Mouse (Mus musculus) T-helper 1 cell (primary cell): Measurements from ENCODE around the gene Ano6.

Experiments
- in situ Hi-C: fragments of 300-600 bp; cut with MboI, MseI; formaldehyde crosslinking; loops from one replicate; pipeline ENCODE4 v1.15.1; 2025; ENCODE audit warnings: high pct_unique_total_duplicates

Gene Ano6

DNA sequence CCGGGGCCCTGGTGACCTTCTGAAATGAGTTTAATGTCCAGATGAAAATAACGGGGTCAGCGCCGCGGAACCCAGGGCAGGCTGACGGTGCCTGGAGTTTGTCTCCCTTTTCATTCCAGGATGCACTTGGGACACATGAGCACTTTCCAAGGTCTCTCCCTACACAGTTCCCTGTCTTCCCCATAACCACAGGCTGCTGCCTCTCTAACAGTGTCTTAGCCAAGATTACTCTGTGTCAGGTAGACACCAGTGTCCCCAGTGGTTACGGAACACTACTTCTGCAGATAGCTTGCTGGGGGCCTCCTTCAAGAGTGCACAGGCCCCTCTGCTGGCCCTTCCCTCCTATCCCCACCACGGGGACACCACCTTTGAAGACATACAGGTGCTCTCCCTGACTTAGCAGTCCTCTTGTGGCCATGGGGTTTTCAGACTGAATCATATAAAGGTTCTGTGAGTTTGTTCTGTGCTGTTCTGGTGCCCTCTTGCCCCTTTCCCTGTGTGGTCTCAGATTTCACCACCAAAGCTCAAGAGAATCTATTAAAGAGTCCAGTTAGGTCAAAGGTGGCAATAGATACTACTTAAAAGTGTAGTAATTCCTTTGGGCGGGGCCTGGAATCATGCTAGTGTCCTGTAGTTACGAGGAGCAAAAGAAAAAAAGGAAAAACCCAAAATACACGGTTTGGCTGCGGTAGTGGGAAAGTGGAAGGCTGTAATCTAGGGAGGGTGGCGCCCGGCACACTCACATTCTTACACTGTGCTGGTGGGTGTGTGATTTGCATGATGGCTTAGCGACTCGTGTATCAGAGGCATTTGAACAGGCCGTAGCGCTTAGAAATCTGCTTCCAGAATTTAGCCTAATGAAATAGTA, 95.5 kb downstream of the Ano6 start:
- in situ Hi-C loops: no loop called here

DNA sequence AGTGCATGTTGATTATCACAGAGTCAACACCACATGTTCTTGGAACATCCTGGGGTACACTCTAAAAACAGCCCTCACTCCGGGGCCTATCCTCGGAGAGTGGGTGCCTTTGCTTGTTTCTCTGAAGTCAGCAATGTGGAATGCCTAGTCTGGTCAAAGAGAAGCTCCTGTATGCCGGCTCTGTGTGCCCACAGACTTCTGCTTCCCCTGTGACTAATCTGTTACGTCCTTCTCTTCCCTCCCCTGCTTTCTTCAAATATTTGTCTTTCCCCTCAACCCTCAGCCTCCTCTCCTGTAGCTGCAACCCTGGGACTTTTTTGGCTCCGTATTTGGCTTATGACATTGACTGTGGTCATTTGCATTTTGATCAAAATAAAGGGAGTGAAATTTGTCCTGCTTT, 96.7 kb downstream of the Ano6 start:
- in situ Hi-C loops: no loop called here

DNA sequence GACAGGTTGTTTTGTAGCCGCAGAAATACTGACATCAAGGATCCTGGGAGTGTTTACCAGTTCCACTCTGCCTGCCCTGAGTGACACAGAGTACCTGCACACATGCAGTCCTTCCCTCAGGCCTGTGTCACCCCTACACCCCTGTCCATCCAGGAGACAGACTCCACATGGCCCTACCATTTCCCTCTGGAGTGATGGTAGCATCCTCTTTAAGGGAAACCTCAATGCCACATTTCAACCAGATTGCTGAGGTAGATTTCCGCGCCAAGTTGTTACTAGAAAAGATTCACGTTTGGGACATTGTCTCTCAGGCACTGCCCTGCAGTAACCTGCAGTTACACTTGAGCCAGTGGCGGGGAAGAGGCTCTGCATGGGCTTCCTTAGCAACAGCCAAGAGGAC, 97.9 kb downstream of the Ano6 start:
- in situ Hi-C loops: no loop called here

DNA sequence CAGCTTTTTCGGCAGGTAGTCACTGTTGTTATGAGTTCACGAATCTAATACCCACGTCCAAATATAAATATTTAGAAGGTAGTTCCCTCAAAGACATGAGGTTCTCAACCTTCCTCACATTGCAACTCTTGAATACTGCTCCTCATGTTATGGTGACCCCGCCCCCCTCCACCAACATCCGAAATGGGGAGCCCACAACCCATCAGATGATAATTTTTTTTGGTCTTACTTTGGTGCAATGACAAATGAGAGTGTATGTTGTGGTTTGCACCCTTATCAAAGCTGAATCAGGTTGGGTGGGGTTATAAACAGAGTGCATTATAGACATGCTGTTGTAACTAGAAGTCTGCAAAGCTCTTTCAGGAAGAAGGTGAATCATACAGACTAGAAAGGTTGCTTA, 99.7 kb downstream of the Ano6 start:
- in situ Hi-C loops: no loop called here

DNA sequence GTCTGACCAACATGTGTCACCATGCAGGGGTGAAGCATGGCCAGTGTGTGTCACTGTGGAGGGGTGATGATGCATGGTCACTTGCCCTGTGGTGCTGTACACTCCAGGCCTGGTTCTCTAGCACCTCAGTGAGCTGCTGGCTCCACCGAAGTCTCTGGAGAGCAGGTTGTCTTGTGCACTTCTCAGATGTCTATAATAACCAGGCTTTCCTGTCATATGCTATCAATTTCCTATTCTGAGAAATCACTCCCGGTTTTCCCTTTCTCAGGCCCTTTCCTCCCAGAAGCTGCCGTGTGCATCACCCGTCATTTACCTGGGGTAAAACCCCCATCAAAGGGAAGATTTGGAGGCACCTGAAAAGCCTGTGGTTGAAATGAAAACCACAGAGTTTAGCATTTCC, 101.5 kb downstream of the Ano6 start:
- in situ Hi-C loops: no loop called here

DNA sequence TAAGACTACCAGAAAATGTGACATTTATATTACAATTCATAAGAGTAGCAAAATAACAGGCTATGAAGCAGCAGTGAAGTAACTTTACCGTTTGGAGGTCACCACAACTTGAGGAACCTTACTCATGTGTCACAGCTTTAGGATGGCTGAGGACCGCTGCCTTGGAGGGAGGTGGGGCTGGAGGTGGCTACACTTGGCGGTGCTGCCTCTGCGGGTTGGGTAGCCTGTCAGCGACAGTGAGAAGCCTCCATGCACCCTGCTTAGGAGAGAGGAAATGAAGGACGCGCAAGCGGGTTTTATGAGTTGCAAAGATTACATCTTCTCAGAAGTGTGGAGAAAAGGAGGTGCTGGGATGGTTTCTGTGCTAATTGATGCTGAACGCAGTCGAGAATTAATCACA, 102.3 kb downstream of the Ano6 start:
- in situ Hi-C loops: no loop called here

DNA sequence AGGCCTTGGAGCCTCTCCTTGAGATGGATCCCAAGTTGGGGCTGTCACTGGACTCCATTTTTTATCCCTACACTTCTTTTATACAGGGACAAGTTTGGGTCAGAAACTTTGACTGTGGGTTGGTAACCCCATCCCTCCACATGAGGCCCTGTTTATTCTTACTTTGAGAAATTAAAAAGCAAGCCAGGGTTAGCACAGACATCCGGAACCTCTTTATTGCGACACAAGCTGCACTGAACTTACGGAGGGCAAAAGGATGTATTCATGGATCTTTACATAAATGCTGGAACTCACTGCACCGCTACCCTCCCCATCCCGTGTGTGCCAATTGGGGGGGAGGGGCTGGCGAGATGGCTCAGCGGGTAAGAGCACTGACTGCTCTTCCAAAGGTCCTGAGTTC, 105.1 kb downstream of the Ano6 start:
- in situ Hi-C loops: no loop called here

DNA sequence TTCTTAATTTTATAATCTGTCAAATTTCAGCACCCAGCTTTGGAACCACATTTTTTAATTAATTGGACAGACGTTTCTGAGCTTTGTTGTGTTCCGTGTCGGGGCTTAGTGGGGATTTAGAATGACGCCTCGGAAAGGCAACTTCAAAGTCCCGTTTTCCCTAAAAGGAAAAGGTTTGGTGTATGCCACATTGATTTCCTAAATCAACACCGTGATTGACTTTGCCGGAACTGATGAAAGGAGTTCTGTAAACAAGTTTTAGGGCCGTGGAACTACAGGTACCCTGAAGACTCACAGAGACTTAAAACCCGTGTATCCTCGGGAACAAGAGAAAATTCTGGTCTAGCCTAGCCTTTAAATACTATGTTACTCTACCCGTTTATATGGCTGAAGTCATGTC, 107.0 kb downstream of the Ano6 start:
- in situ Hi-C loops: no loop called here

DNA sequence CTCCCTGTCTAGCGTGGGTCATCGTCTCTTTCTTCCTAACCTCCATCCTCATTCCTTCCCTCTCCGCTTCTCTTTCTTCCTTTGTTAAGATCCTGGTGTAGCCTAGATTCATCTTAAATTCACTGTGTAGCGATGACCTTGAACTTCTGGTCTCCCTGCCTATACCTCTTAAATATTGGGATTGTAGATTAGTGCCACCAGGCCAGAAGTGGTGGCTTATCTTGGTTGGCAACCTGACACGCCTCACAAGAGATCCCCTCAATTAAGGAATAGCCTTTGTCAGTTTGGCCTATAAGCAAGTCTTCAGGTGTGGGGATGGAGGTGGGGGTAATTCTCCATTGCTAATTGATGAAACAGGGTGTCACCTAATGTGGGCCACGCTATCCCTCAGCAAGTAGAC, 107.8 kb downstream of the Ano6 start:
- in situ Hi-C loops: no loop called here

DNA sequence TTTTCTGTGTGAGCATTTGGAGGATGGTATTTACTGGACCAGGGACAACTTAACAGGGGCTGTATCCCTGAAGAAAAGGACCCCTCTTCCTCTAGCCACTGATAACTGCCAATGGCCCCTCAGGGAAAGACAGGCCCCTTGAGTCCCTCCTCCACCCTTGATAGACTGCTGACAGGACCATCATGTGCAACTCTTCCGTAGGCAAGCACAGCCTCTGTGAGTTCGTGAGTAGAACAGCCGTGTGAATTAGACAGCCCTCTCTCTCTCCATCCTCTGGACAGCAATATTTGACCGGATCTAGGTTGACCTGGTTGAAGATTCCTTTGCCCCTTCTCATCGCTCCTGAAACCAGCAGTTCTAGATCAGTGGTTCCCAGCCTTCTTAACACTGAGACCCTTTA, 111.8 kb downstream of the Ano6 start:
- in situ Hi-C loops: no loop called here

DNA sequence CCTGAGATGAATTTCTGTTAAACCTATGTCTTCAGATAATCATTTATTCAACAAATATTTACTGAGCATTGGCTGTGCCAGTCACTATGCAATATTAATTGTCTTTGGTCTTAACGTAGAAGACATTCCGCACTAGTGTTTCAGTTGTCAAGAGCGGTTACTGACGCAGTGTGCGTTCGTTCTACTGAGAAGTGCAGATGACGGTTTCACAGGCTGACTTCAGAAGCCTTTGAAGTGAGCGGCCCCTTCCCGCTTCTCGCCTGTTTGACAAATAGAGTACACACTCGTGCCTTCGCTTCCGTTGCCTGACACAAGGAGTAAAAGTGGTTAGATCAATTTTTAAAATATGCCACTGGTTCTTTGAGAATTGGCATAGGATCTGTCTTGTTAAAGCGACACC, 113.6 kb downstream of the Ano6 start:
- in situ Hi-C loops: no loop called here

DNA sequence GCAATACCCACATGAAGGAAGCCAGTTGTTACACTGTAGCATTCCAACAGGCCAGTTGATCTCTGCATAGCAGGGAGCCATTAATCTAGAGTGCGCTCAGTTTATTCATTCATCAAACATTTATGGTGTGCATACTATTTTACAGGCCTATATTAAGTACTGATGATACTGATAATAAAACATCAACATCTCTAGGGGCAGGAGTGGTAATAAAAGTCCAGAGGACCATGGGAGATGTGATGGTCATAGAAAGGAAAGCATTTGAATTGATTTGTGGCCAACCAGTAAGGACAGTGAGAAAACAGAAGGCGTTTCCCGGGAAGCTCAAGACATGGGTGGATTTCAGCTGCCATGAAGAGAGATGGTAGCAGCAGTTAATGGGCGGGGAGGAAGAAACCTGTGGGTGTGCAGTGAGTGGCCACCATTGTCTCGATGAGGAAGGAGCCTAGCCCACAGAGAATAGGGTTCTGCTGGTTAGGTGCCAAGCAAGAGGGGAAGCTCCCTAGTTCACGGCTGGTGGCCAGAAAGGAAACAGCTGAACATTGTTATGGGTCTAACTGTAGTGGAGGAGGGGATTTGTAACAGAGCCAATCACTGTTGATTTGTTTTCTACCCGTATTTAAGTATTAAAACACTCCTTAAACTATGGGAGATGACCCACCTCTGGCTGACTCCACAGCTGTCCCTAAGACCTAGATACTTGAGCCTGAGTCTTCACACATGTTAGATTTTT, 115.5 kb downstream of the Ano6 start:
- in situ Hi-C loops: no loop called here

DNA sequence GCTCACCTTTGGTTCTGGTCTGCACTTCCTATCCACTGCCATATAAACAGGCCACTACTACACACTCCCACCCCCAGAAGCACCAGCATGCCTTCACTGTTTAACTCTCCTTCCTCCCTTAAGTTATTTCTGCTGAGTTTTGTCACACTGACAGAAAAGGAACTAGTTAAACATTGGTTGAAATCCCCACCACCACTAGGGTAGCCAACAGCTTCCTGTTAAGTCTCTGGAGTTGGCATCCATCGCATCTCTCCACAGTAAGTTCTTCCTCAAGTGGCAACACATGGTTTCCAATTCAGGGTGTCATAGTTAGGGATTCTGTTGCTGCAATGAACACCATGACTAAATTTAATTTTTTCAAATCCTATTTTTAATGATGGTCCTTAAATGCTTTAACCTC, 116.2 kb downstream of the Ano6 start:
- in situ Hi-C loops: no loop called here

DNA sequence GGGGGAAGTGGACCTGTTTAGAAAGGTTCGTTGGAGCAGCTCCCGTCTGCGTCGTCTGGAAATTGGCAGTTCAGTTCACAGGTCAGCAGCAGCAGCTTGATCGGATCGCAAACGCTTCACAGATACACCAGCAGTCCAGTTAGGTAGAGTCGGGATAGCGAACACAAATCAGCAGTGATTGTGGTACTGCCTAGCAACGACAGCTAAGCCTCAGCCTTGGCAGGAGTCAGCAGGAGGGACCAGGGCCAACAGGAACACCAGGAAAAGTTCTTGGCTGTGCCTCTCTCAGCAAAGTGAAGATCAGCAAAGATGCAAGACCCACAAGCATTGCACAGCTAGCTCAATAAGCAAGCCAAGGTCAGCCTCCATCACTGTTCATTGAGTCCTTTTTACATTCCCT, 116.7 kb downstream of the Ano6 start:
- in situ Hi-C loops: no loop called here

DNA sequence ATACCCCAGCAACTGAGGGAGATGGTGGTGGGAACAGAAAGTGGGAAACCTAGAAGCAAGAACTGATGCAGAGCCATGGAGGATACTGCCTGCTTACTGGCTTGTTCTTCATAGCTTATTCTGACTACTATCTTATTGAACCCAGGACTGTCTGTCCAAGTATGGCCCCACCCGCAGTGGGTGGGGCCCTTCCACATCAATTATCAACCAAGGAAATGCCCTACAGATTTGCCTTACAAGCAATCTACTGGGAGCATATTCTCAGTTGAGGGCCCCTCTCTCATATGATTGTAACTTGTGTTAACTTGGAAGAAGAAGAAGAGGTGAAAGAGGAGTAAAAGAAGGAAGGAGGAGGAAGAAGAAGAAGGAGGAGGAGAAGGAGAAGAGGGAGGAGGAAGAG, 117.3 kb downstream of the Ano6 start:
- in situ Hi-C loops: no loop called here

DNA sequence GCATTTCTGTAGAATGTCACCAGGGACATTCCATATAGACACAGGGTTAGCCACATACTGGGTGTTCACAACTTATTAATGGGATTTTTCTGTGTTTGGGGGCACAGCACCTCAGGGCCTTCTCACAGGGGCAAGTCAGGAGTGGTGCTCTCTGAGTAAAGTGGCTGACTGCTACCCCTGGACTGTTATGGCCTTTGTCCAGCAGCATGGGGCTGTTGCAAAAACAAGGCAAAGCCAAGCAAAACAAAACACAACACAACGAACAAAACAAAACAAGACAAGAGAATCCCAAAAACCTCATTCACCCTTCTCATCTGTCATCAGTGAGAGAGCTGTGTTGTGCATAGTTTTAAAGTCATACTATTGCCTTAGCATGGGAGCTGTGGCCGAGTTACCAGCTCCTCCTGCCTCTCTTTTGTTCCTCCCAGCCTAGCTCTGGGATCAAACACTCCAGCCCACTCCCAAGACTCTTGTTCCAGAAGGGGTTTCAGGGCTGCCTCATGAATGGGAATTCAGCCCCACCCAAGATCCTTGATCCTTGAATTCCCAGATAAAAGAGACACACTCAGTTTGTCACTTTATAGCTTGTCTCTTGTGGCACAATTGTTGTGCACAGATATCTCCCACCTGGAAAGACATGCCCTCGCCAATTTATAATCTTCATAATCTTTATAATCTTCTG, 119.6 kb downstream of the Ano6 start:
- in situ Hi-C loops: no loop called here

DNA sequence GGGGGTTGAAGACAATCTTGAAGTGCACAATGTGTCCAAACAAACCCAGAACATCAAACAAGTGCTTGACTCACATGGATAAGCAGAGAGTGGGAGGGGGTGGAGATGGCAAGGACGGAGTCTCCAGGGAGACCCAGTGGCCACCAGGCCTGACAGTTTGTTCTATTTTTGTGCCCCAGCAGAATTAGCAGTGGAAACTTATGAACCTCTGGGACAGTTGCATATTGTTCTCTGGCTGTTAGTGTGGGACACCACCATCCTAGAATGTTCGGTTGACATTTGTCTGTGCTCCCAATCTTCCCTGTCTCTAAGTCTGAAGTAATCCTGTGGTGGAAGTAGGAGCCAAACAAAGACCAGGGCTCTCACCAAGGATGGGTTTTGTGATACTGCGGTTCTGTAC, 124.3 kb downstream of the Ano6 start:
- in situ Hi-C loops: no loop called here

DNA sequence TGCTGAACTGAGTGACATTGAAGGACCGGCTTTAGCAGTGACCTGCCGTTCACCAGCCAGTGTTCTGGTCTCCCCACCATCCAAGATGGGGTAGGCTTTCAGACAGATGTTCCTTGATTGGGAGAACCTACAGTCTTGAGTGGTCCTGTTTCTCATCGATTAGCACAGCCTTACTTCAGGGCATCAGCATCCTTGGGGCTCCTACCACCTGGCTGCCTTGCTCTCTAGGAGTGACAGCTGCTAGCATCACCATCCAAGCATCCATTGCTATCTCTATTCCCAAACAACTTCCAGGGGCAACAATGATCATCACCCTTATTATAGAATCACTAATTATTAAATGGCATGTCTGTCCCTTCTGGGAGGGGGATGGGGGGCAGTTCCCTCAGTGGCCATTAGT, 124.8 kb downstream of the Ano6 start:
- in situ Hi-C loops: no loop called here

DNA sequence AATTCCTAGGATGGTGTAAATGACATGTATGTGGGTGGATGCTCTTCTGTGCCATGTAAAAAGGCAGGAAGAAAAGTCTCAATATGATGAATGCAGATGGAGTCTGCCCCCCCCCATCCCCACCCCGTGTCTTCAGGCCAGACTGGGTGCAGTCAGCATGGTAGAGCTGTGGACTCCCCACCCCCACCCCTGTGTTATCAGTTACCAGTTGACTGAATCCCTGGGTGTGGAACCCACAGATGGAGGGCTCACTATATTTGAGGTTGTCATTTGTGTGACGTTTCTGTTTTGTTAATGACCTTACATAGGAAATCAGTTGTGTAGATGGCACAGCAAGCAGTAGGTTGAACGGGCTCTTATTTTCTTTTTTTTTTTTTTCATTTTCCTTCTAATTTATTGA, 126.7 kb downstream of the Ano6 start:
- in situ Hi-C loops: no loop called here

DNA sequence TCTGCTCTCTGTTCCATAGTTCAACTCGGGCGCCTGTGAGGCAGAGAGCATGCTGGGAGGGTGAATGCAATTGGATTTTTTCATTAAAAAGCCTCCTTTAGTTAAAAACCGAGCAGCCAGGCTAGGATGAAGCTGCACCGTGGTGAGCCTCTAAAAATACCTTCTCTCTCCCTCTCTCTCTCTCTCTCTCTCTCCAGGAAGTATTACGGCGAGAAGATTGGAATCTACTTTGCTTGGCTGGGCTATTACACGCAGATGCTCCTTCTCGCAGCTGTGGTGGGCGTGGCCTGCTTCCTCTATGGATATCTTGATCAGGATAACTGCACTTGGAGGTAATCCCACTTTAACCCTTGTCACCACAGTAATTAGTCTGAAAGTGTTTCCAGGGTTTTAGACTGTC, 129.4 kb downstream of the Ano6 start:
- in situ Hi-C loops: no loop called here

DNA sequence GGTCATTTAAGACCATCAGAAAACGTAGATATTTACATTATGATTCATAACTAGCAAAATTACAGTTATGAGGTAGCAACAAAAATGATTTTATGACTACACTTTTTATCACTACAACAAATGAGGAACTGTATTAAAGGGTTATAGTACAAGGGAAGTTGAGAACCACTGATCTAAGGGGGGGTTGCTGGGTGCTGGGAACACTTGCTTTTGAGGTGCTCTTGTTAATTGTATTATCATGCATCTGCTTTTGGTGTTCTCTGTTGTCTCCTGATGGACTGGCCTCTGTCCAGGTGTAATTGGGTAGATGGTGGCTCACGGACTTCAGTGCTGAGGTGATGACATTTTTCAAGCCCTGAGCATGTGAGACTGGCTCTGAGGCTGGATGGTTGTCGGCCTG, 130.4 kb downstream of the Ano6 start:
- in situ Hi-C loops: no loop called here

DNA sequence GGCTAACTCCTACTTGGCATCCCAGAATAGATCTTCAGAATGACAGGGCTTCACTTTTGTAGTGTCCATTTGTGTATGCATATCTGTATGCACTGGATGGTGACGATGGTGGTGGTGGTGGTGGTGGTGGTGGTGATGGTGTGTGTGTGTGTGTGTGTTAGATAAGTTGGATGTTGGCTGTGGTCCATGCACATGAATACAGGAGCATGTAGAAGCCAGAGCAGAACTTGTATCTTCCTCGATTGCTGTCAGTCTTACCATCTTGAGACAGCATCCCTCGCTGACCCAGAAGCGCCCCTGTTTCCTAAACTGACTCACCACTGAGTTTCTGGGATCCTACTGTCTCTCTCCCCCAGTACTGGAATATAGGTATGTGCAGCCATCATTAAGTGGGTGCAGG, 131.0 kb downstream of the Ano6 start:
- in situ Hi-C loops: no loop called here

DNA sequence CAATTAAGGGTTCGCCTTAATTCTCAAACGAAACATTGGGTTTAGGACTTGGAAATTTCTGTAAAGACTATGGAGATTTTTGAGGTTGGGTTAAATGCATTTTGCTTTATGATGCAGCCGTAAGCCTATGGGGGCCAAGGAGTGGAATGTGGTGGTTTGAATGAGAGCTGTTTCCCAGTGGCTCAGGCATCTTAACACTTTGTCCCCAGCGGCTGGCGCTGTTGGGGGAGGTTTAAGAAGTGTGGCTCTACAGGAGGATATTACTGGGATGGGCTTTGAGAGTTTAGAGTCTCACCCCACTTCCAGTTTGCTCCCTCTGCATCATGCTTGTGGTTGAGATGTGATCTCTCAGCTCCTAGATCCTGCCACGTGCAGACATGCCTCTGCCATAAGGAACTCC, 131.9 kb downstream of the Ano6 start:
- in situ Hi-C loops: no loop called here
